Mouse (Mus musculus) heart, adult 2 months (tissue): ENCODE data around the gene Dctn3.

ENCODE experiments used
- CTCF ChIP-seq: fragments of 200-600 bp; IDR thresholded peaks from 2 replicates; pipeline ENCODE4 v1.8.1; 2022; ENCODE audit warnings: antibody characterized with exemption, mild to moderate bottlenecking, moderate library complexity
- EP300 ChIP-seq: fragments of 200-500 bp; IDR thresholded peaks from 2 replicates; pipeline ENCODE4 v1.6.1; 2011; ENCODE audit warnings: low read depth, low read length, control low read depth; ENCODE audit not compliant: insufficient read depth

- TF ChIP-seq EP300: no peak
- no peak for TF ChIP-seq CTCF
These were observed 35.7 kb upstream of the Dctn3 start for GRCm38 (mm10) chr4:41758701-41759100.
